Mouse (Mus musculus) adrenal gland, postnatal 25 days (tissue): ENCODE results near the gene Brat1. TPM values are rescaled to one million over a fixed set of nuclear protein-coding genes. Genes with fewer than 3 reads are reported as not detected.

ENCODE experiments used
- DNase-seq: peaks from one replicate; pipeline ENCODE4 v3.0.0; 2021; ENCODE audit warnings: mixed read lengths
- total RNA-seq: library from RNA; stranded (reverse); gene quantifications from 2 replicates; pipeline ENCODE4 v1.2.3, GENCODE M21; 2021

Gene Brat1
- total RNA-seq, 1 experiment from 2014 or later, result 29.4 TPM

DNA sequence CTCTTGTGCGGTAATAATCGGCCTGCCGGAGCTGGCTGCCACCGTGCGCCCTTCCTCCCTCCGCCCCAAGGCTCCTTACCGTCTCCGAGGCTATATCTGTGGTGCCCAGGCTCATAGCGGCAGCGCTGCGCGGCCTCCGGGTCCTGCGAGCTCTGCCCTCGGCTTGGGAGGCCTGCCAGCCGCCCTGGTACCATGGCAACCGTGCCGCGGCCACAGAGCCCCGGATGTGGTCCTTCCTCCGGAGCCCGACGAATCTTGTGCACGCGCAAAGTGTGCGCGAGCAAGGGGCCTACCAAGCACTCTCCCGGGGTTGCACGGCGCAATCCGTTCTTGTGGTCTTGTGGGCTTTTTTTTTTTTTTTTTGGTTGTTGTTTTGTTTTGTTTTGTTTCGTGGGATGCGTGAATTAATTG, 2.7 kb upstream of the Brat1 start, which contains the start of gene Iqce:
Iqce (minus strand) TSS at position 276 of the 411 bp plus-strand sequence.
- peak; percentile 98 for DNase-seq

DNA sequence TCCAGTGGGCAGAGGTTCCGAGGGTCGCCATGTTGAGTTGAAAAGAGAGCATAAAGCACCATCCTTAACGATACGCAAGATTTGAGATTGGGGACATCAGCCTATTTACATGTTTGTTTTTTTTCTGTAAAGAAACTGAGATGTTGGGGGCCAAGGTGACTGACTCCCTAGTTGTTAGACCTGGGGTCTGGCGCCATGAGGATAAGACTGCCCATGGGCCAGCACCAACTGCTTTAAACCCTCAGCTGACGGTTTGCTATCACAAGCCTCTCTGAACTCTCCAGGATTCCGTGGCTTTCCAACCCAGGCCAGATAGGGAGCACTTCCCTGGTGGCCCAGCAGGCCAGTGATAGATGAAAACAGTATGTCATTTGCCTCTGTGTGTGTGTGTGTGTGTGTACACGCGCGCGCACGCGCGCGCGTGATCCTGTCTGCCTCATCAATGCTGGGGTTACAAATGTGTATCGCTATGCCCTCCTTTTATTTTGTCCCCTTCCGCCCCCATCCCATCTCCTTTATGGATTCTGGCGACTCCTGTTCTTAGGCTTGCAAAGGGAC, 2.1 kb upstream of the Brat1 start:
- no peak for DNase-seq

DNA sequence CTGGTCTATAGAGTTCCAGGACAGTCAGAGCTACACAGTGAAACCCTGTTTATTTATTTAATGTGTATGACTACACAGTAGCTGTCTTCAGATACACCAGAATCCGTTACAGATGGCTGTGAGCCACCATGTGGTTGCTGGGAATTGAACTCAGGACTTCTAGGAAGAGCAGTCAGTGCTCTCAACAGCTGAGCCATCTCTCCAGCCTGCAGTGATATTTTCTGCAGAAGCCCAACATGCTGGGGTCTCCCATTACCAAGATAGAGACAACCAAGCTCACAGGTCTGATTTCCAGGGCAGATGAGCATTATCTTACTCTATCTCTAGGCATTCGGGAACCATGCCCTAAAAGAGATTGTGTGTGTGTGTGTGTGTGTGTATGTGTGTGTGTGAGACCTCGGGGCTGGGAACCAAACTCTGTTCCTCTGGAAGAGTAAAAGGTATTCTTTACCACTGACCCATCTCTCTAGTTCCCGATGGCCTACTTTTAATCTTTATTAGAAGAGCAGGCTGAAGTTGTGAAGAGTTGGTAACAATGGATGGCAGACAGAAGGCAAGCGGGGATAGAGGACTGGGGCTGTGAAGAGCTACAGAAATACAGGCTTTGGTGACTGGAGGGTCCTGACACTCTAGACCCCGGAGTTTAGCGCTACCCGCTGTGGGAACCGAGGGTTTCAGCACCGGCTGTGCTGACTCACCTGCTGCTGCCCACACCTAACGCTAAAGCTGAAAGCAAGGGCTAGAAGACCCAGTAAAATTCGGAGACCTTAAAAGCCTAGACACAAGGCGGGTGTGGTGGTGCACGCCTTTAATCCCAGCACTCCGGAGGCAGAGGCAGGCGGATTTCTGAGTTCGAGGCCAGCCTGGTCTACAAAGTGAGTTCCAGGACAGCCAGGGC, 1.1 kb upstream of the Brat1 start:
- no peak for DNase-seq

DNA sequence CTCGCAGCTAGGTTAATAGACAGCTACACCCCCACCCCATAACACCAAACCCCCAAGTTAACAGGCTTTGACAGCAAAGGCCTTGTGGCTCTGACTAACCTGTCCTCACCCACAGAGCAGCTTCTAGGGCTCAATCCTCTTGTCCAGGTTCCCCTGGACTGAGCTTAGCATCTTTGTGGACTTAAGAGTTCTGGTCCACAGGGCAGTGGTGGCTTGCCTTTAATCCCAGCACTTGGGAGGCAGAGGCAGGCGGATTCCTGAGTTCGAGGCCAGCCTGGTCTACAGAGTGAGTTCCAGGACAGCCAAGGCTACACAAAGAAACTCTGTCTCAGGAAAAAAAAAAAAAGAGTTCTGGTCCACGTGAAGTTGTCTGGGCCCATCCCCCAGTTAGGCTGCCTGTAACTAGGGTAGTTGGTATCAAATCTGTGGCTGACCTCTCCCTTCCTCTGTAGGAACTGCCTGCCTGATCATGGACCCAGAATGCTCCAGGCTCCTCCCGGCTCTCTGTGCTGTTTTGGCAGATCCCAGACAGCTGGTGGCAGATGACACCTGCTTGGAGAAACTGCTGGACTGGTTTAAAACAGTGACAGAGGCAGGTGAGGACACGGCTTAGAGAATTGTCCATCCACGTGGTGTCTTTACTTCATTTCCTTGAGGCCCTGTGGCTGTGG, 825 bp downstream of the Brat1 start:
- no peak for DNase-seq

DNA sequence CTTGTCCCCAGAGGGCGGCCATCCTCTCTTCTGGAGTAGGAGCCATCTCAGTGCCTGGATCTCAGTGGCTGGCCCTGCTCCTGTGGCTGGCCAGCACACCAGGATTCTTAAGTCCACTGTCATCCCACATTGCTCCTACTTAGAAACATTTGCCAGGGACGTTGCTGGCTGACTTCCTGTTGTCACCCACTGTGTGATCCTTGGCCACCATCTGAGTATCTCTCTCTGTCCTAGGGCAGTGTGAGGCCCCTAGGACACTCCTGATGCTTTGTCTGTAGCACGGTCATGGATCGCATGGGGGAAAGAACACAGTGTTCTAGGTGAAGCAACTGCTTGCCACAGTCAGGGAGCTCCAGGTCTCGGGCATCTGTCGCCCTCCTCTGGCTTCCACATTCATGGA, 5.5 kb downstream of the Brat1 start:
- DNase-seq, result no peak

DNA sequence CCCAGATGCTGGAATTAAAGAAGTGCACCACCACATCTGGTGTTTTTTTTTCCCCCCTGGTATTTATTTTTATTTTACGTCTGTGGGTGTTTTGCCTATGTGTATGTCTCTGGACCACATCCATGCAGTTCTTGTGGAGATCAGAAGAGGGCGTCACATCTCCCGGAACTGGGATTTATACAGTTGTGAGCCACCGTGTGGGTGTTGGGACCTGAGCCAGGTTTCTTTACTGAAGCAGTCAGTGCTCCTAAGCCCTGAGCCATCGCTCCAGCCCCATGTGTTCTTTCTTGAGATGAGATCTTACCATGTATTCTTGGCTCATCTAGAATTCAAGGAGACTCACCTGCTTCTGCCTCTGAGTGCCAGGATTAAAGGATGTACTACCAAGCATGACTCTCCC, 6.2 kb downstream of the Brat1 start:
- DNase-seq, result no peak

DNA sequence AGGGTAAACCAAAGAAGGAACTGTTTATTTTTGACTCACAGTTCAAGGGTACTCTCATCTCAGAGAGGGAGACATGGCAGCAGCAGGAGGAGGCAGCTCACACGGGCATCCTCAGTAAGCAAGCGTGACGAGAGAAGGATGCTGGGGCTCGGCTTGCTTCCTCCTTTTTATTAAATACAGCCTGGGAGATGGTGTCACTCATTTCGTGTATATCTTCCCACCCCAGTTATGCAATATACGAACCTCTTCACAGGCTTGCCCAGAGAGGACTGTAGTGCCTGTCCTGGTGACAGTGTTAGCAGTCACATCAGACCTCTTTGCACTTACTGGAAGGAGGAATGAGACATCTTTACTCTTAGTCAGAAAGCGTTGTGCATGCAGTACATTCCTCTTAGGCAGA, 16.0 kb downstream of the Brat1 start:
- no peak for DNase-seq

DNA sequence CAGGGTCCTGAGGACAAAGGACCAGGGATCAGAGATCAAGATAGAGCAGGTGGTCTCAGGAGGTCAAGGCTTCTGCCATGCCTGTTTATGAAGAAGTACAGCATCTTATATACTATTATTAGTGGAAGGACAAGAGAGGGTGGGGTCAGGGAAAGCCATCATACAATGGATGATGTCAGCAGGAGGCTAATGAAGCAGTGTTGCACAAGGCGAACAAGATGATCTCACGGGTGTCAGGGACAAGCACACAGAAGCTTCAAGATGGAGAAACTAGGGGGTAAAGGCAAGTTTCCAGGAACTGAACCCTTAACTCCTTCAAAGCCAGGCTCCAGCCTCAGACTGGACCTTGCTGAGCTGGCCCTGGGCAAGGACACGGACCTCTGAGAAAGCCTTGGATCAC, 17.3 kb downstream of the Brat1 start:
- no peak for DNase-seq

DNA sequence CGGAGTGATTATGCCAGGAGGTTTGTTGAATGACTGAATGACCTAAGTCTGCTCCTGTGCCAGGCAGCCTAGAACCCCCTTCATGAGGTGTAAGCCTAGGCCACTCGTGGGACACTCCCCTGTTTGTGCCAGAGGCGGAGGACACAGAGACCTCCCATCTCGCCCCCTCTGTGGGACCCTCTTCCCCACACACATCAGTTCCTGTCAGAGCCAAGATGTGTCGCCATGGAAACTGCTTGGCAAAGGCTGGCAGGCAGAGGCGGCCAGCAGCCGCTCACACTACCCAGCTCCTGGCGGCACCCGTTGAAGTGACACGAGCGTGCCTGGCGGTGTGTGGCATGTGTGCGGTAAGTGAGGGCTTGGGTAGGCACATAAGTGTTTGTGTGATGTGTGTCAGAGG, 19.0 kb downstream of the Brat1 start, which contains the start of gene Amz1:
Amz1 (plus strand) TSS at position 306 of the 400 bp plus-strand sequence.
- DNase-seq, result no peak

DNA sequence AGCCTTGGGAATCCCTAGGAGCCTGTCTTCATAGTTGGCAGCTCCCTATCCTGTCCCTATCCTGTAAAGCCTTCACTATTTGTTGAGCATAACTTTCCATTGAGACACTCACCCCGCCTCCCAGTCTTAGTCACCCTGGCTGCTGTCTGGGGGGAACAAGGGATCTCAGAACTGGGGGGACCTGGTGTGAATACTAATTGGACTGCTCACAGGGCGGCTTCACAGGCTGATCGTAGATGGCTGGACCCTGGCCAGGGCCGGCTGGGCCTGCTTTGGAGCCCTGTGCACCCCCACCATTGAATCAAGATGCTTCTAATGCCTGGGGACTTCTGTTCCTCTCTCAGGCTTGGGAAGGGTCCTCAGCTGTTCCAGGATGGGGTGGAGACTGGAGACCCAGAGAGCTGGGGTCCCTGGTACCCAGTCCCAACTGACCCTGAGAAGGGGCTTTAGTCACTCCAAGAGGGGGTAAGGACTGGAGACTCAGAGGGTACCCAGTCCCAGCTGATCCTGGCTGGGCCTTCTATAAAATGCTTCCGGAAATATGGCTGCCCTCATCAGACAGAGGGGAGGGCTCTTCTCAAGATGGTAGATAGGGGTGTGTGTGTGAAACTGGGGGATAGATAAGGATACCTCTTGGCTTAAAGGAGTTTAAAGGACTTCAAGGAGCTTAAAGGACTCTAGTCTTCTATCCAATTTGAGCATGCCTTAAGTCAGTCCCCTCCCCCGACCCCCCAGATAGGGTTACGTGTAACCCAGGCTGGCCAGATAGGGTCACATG, 21.4 kb downstream of the Brat1 start:
- DNase-seq, result no peak

DNA sequence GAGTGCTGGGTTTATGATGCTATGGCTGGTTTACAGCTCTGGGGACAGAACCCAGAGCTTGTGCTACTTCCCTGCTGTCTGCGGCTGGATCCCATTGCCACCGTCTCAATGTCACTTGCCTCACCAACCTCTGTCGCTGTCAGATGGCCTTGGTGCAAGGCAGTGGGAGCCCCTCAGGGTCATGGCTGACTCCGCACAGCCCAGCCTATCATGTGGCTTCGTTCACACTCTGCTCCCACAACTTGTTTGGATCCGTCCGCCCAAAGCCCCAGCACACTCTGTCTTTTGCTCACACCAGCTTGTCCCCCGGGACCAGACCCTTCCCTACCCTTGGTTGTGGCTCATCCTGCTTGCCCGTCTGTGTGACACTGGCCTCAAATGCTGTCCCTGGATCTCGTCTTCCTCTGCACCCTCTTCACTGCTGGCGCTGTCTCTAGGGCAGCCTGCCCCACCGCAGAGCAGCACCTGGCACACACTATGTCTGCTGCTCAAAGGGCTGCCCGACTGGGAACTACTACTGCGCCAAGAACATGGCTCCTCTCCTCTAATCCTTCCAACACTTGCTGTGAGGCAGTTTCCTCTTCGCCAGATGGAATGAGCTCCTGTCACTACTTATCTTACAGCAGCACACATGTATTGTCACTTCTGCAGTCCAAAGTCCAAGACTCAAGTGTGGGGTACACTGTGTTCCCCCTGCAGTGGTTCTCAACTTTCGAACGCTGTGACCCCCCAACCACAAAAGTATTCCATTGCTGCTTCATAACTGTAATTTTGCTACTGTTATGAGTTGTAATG, 22.3 kb downstream of the Brat1 start:
- DNase-seq, result peak; percentile 60

DNA sequence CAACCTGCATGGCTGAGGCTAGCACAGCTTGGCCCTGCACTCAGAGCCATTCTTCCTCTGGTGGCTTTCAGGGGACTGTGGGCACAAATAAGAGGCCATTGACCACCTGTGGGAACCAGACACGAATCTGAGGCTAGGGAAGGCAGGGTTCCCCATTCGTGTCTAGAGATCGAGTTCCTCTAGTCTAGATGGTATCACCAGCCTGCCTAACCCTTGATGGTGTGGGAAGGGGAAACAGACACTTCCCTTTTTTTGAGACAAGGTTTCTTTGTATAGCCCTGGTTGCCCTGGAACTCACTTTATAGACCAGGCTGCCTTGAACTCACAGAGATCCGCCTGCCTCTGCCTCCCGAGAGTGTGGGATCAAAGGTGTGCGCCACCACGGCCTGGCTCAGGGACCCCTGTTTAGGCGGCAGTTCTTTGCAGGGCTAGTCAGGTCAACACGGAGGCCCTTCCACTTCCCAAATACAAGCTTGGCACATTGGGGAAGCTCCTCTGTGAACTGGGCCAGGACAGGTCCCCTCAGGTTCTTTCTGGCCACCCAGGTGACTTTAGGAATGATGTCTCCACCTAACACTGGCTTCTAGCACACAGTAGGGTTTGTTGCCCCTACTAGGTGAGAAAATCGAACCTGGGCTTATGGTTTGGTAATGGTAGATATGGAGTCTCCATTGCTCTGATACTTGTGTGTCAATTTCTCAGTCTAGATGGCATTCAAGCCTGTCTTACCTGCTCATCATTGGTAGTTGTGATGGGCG, 26.4 kb downstream of the Brat1 start:
- DNase-seq, result no peak

DNA sequence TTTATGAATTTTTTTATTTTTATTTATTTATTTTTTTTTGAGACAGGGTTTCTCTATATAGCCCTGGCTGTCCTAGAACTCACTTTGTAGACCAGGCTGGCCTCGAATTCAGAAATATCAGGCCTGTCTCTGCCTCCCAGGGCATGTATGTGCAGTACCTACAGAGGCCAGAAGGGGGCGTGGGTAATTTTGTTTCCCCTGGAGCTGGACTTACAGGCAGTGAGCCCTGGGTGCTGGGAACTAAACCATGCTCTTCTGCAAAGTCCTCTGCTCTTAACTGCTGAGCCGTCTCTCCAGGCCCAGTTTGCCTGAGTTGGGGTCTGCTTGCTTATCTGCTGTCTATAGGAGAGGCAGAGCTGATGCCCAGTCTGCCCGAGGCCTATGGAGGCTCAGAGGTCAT, 27.4 kb downstream of the Brat1 start:
- DNase-seq, result no peak

DNA sequence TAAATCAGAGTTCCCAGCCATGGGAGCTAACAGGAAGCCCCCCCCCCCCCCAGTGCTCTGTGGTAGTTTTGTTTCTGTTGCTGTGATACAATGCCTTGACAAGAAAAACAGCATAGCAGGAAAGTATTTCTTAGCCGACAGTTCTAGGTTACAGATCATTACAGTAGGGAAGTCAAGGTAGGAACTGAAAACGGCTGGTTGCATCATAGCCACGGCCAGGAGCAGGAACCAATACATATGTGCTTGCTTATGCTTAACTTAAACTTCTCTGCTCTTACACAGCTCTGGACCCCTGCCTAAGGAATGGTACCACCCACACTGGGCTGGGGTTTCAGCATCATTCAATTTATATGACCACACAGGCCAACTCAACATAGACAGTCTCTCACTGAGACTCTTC, 28.5 kb downstream of the Brat1 start:
- no peak for DNase-seq

DNA sequence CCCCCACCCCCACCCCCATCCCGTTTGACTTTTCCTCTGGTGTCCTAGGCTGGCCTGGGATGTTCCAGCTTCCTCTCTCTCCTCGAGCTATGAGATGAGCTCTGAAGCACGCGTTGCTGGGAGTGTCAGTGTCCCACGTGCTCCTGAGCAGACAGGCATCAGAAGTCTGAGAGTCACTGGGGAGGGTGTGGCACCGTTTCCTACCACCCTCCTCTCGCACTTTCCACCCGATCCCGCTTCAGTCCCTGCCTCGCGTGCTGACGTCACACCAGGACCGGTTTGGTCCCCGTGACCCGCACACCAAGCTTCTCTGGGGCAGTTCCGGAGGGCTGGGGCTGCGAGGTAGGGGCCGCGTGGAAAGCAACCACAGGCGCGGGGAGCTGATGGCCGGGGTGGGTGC, 30.5 kb downstream of the Brat1 start:
- DNase-seq, result peak; percentile 37

DNA sequence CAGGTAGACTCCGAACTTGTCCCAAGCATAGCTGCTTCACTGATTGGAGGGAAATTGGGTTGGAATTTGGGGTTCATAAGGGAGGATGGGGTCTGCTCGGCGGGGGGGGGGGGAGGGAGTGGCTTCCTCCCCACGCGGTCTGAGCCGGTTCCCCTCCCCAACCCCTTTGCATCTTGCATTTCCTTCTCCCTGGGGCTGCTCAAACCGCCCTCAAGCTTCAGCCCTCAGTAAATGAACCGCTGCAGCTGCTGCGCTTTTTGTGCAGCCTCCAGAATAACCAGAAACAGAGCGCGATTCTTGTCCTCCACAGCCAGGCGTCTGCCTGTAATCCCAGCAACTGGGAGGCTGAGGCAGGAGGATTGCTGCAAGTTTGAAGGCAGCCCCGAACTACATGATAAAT, 31.4 kb downstream of the Brat1 start:
- DNase-seq, result no peak

DNA sequence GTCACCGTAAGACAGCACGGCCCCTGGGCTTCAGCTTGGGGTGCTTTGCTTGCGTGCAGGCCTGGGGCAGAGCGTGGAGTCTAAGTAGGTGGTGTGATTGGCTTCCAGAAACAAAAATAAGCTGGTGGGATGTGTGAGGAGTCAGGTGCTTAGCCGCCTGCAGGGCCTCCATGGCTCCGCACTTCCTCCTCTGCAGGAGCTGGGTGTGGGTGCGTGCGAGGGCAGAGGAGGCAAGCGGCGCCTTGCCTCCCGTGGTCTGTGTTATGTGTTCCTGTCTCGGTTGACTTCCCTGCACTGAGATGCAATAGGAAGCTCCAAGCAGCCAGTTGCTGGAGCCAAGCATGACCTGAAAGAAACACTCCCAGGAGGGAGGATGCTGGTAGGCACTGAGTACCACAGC, 35.0 kb downstream of the Brat1 start:
- DNase-seq, result no peak

DNA sequence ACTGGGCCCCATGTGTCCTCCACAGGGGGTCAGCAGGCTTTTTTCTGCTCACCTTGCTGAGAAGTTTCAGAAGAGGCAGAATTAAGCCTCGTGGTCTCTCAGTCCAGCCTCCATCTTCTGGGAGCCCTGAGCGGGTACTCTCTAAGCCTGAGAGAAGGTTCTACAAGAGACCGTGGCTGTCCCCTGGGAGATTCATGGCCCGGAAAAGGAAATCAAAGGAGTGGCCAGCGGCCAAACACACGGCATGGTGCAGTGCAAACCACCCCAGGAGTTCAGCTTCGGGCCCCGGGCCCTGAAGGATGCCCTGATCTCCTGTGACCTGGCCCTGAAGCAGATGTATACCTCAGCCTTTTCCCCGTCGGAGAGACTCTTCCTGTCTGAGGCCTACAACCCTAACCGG, 36.2 kb downstream of the Brat1 start:
- peak; percentile 35 for DNase-seq

DNA sequence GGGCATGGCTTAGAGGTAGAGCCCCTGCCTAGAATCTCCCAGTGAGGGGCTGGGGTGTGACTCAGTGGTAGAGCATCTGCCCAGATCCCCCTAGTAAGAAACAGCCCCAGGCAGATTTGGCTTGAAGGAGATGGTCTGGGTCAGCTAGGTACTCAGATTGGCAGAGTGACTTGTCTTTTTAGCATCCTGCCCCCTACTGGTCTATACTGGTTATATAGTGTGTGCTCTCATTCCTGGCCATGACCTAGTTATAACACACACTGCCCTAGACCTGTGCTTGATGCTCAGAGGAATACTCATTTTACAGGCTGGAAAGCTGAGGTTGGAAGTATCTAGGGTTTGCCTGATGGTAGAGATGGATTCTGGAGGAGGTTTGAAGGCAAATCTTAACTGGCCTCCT, 37.1 kb downstream of the Brat1 start:
- DNase-seq, result no peak

DNA sequence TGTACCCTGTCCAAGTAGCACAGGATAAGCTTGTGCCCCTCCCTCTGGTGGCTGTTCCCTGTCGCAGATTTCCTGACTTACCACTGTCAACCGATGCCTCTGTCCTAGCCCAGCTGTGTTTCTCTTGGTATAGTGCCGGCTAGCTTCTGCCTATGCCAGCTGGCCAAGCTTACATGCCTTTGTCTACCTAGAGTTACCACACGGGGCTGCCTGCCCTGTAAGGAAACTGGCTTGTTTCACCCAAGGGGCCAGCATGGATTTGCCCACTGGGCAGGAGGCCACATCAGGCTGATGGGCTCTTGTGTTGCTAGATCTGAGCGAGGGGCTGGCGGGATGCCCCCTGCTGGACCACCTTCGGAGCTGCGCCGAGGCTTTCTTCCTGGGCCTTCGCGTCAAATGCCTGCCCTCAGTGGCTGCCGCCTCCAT, 38.9 kb downstream of the Brat1 start:
- no peak for DNase-seq

DNA sequence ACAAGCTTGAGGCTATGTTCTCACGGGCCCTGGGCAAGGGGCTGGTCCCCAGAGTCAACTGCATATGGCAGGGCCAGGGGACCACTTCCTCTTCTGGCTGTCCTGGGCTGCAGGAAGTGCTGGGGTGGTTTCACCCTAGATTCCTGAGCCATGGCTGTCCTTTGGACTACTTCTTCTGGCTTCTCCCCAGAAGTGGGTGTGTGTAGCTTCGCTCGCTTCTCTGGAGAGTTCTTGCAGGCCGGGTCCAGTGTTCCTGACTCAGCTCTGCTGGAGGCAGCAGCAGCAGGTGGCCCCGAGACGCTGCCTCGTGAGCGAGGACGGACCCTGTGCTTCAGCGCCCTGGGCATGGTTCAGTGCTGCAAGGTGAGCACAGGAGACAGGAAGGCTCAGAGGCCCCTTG, 43.6 kb downstream of the Brat1 start:
- no peak for DNase-seq
